Mouse (Mus musculus) cerebral cortex, adult 2 months (tissue): ENCODE measurements around the gene Trafd1.

Source experiments
- WGBS: fragments of 180-500 bp; shearing (Covaris S2); methylation state at CpG from one replicate; pipeline ENCODE4 v1.1.7; 2018; 5-methylcytosine and 5-hydroxymethylcytosine counted together

Trafd1 gene

DNA sequence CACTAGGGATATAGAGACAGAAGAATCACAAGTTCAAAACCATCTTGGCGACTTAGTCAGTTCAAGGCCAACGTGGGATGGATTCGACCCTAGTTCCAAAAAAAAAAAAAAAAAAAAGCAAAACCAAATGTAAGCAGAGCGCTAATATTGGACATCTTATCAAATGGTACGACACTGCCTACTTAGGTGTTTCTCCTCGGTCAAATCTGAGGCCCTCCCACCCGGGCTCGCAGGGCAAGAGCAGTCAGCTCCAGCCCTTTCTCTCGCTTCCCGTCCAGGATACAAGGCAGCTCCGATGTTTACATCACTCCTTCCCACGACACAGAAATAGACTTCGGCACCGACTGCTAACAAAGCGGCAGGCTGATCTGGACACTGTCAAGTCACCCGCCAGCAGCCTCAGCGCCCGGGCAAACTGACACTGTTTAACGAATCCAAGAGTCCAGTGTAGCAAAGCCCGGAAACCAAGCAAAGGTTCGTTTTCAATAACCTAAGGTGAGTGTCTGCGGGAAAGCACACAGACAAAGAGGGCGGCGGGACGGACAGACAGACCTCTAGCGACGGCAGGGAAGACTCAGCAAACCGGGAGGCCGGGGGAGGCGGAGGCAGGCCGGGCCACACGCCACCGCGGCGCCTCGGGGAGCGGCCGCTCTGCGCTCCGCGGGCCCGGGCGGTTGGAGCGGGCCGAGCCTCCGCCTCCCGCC lies 523 bp downstream of the Trafd1 start:
- WGBS = under 1% methylated on average over 44 of the region's 47 CpGs

DNA sequence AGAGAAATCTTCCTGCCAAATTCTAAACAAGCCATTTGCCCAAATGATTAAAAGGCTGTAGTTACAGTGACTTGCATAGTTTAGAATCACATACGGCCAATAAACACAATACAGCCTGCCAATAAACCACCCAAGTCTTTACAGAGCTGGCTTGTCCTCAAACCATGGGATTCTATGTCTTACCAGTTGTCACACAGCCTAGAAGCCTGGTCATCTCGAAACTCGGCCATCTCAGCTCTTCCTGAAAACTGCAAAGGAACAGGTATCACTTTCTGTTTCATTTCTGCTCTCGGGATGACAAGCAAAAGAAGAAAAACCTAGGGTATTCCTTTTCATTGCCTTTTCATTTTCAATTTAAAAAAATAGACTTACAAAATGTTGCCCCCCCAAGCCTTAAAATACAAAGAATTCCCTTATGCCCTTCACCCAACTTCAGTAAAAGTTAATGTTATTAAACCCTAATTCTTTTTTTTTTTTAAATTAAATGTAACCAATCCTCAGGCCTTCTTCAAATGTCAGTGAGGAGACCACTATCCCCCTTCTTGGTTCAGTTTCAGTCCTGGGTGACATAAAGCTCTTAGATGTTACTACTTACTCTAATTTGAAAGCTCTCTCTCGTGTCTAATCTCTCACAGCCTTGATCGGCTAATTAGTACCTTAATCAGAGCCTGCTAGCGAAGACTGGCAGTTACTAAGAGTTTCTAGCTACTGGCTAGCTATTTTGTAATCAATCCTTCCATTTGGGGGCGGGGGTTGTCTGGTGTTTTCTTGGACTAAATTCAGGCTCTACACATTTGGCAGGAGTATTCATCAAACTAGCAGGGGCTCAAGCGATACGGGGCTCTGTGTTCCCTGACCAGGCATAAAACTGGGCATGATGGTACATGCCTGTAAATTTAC lies 1.3 kb downstream of the Trafd1 start:
- WGBS = 24% methylated on average over 10 of the region's 10 CpGs

- WGBS = 93% methylated on average over 2 of the region's 2 CpGs
Observed at GRCm38 (mm10) chr5:121380692-121381091, 4.7 kb downstream of the Trafd1 start.

DNA sequence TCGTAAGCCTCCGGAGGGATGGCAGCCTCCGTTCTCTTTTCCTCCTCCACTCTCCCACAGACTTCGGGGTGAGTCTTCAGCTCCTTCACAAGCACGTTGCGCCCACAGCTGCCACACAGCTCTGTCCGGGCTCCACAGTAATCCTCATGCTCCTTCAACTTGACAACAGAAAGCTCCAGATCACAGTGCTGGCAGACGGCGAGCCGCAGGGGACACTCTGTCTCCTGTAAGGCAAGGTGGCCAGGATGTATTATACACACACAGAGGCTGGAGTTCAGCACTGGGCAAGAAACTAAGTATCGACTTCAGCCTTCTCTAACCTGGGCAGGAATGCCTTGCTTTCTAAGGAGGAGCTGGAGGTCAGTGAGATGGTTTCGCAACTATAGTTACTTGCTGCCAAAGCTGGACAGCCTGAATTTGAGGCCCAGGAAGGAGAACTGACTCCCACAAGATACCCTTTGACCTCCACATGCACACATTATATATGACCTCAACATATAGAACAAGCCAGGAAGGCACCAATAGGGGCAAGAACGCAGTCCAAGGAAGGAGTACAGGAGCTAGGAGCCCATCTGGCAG lies 6.7 kb downstream of the Trafd1 start:
- 60% methylated on average over 13 of the region's 13 CpGs for WGBS

DNA sequence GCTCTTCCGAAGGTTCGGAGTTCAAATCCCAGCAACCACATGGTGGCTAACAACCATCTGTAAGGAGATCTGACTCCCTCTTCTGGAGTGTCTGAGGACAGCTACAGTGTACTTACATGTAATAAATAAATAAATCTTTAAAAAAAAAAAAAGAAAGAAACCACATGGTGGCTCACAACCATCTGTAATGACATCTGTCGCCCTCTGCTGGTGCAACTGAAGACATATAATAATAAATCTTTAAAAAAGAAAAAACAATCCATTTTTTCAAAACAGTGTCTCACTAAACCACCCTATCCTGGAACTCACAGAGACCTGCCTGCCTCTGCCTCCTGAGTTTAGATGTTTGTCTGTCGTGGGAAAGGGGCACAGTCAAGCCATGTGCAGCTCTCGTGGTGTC lies 8.5 kb downstream of the Trafd1 start:
- WGBS = 73% methylated on average over 5 of the region's 5 CpGs

- WGBS = 91% methylated on average over 3 of the region's 3 CpGs
Observed at GRCm38 (mm10) chr5:121374790-121375189, 10.6 kb downstream of the Trafd1 start.

GRCm38 (mm10) chr5:121371712-121372111 lies 13.7 kb downstream of the Trafd1 start:
- 90% methylated on average over 6 of the region's 6 CpGs for WGBS

GRCm38 (mm10) chr5:121367255-121367654 lies 18.2 kb downstream of the Trafd1 start:
- WGBS = 79% methylated on average over 4 of the region's 4 CpGs

- 63% methylated on average over 16 of the region's 16 CpGs for WGBS
Observed at GRCm38 (mm10) chr5:121366449-121367225, 18.8 kb downstream of the Trafd1 start.

DNA sequence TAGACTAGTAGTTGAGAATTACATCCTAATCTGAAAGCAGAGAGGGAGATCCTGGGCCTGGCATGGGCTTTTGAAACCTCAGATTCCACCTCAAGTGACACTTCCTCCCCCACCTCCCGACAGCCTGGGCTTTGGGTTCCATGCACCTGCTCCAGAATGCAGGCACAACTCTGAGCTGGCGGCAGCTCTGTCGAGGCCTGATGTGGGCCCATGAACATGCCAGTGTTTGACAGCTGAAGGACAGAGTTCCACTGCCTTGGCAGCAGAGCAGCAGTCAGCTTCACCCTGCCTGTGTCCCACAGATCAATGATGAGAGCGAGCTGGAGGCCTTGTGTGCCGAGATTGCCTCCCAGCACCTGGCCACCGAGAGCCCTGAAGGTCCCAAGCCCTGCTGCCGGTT lies 22.0 kb downstream of the Trafd1 start:
- WGBS = 72% methylated on average over 7 of the region's 7 CpGs

GRCm38 (mm10) chr5:121361696-121362095 lies 23.7 kb downstream of the Trafd1 start:
- WGBS = 75% methylated on average over 5 of the region's 5 CpGs

DNA sequence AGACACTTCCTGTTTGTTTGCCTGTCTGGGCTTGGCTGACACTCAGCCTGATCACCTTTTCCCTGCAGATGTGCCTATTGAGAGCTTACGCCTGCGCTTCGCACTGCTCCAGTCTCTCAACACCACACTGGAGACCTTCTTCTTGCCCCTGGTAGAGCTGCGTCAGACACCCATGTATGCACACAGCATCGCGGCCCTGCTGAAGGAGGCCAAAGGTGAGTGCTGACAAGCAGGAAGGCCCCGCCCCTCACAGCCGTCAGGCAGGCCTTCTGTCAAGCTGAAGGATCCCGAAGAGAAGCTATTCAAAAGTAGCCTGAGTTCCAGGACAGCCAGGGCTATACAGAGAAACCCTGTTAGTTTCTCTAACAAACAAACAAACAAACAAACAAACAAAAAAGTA lies 26.2 kb downstream of the Trafd1 start:
- WGBS = 72% methylated on average over 9 of the region's 9 CpGs

GRCm38 (mm10) chr5:121343997-121344396 lies 41.4 kb downstream of the Trafd1 start:
- WGBS = 87% methylated on average over 8 of the region's 8 CpGs

- 66% methylated on average over 11 of the region's 11 CpGs for WGBS
Observed at GRCm38 (mm10) chr5:121342490-121342889, 42.9 kb downstream of the Trafd1 start.

DNA sequence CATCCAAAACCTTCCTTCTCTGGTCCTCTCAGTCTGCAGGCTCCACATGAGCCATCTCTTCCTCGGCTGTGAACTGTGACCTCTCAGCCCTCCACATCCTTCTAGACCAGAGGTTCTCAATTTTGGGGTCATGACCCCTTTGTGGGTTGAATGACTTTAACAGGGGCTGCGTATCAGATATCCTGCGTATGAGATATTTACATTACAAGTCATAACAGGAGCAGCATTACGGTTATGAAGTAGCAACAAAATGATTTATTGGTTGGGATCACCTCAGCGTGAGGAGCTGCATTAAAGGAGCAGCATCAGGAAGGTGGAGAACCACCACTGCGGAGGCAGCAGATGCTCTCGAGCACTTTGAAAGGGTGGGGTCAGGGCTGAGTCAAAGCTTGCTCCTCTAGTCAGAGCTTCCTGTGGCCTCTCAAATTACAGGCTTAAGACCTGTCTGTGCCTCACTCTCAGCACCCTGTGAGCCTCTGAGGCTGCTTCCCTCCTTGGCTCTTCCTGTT lies 44.4 kb downstream of the Trafd1 start:
- WGBS = 50% methylated on average over 7 of the region's 7 CpGs

DNA sequence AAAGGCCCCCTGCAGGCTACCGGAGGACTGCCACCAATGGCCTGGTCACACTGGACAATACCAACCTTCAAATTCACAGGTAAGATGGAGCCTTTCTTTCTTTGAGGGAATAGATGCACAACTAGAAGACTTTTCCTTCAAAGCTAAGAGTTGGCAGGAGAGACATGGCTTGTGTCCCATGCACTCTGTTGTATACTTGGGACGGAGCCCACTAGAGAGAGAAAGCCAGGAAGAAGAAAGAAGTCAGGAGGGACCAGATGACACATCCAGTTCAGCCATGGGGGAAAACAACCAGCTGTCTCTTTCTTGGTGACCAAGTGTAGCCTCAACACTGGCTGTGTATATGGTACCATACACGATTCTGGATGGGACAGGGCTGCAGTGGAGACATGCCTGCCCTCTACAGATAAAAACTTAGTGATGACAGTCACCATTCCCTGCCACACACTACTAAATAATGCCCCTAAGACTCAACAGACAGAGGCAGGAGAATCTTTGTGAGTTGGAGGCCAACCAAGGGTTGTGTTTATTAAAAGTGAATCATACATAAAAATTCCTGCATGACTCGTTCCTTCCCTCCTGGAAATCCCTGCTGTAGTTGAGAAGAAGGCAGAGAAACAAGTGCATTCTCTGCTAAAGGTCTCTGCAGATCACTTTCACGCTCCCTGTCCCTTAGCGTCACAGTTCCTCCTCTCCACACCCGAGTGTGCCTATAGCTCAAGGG lies 45.8 kb downstream of the Trafd1 start:
- 70% methylated on average over 7 of the region's 7 CpGs for WGBS

DNA sequence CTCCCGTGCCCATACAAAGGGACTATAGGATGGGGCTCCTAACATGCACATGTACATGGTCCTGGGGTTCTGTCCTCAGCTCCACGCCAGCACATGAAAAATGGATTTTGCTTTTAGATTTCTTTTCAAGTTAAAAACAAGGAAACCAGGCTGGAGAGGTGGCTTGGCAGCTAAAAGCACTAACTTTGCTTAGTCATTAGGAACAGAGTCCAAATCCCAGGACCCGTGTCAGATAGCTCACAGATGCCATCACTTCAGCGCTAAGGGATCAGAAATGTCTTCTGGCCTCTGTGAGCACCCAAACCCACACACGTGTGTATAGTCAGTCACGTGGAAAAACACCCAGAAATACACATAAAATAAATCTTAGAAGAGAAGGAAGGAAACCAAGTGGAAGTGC lies 48.7 kb downstream of the Trafd1 start:
- WGBS = 70% methylated on average over 6 of the region's 6 CpGs

DNA sequence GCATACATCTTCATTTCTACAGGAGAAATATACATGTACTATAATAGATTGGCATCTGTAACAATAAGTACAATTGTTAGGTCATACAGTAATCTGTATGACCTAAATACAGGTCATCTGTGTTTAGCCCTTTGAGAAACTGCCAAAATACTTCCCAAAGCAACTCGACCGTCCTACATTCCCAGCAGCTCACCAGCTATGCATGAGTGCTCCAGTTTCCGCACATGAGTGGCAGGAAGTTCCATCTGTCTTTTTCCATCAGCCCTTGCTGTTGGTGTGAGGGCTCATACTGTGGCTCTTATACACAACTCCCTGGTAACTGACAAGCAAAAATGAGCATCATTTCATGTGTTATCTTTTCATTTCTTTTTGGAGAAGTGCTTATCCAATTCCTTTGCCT lies 49.4 kb downstream of the Trafd1 start:
- 41% methylated on average over 3 of the region's 3 CpGs for WGBS

GRCm38 (mm10) chr5:121335426-121335825 lies 50.0 kb downstream of the Trafd1 start:
- WGBS = 82% methylated on average over 4 of the region's 4 CpGs

- WGBS = 77% methylated on average over 5 of the region's 5 CpGs
Observed at GRCm38 (mm10) chr5:121334454-121334853, 51.0 kb downstream of the Trafd1 start.

- 94% methylated on average over 9 of the region's 9 CpGs for WGBS
Observed at GRCm38 (mm10) chr5:121333976-121334375, 51.5 kb downstream of the Trafd1 start.
